Mouse (Mus musculus) brain, embryonic 14.5 days (tissue): Measurements from ENCODE around the gene Prr5l.

Experiments used
- CTCF ChIP-seq: fragments of 200-500 bp; IDR thresholded peaks from 2 replicates; pipeline ENCODE4 v1.5.1; 2012; ENCODE audit warnings: inconsistent platforms, mild to moderate bottlenecking, moderate library complexity, borderline replicate concordance; ENCODE audit not compliant: insufficient read depth, insufficient read length; ENCODE audit errors: extremely low read depth
- POLR2A ChIP-seq: fragments of 200-500 bp; IDR thresholded peaks from 2 replicates; pipeline ENCODE4 v1.6.1; 2012; ENCODE audit warnings: mild to moderate bottlenecking, inconsistent platforms, borderline replicate concordance; ENCODE audit not compliant: poor library complexity, insufficient read depth, insufficient read length, severe bottlenecking; ENCODE audit errors: extremely low read depth

DNA sequence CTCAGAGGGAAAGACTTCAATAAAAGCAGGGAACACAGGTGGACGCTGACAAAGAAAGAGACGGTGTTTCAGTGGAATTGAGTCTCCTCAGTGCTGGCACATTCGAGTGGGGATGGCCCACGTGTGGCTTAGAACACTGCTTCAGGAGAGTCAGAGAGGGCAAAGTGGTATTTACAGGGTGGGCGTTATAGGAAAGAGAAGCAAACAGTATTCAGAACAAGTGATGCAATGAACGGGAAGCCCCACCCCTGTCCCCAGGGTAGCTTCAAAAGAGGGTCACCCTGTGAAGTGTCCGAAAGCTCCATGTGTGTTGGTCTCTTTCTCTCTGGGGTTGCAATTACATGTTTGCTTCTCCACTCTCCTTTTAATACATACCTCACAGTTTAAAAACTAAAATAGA is 187.2 kb downstream of the Prr5l start:
- TF ChIP-seq CTCF (no peak), POLR2A (no peak)
